Mouse (Mus musculus): ENCODE data around the gene Anxa3.

DNA sequence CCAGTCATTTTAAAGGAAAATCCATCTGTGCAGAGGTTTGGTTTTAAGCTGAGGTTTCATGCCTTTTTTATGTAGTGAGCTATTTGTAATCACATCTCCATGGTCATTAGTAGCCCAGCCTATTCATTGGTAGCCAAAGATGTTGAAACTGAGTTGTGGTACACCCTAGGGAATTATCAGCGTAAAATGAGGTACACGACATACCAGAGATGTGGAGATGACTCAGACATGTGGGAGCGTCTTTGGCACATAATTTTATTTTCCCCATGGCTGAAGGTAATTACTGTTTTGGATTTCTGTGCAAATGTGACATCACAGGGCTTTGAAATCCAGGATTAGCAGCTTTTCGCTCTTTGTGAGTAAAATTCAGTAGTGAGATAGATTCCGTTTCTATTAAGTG is 41.2 kb downstream of the Anxa3 start:
- TF ChIP-seq POLR2A (IDR thresholded peaks at IDR 0.05; ENCODE audit: borderline replicate concordance, low read depth, low read length) (no peak), CTCF (IDR thresholded peaks at IDR 0.05; ENCODE audit: low read depth, low read length) (no peak)

All from bone marrow macrophage, adult 2 months (primary cell).